Mouse (Mus musculus) layer of hippocampus, postnatal 14 days (tissue): ENCODE results near the gene Gm498. TPM values are rescaled to one million over a fixed set of nuclear protein-coding genes. Genes with fewer than 3 reads are reported as not detected.

Experiments
- DNase-seq, 2 experiments: peaks; one replicate each; pipeline ENCODE4 v3.0.0; 2021 to 2022; ENCODE audit warnings: low spot score in 2 of 2, mixed read lengths in 1 of 2
- microRNA-seq, 2 experiments: library from miRNA; unstranded; fragments of <30 nt; microRNA quantifications; one replicate each; pipeline ENCODE4 v1.2.0; 2021
- total RNA-seq, 2 experiments: library from RNA; stranded (reverse); gene quantifications; 2 replicates each; pipeline ENCODE4 v1.2.3; 2021

Gm498 gene
- total RNA-seq, 2 experiments from 2014 or later: not detected

DNA sequence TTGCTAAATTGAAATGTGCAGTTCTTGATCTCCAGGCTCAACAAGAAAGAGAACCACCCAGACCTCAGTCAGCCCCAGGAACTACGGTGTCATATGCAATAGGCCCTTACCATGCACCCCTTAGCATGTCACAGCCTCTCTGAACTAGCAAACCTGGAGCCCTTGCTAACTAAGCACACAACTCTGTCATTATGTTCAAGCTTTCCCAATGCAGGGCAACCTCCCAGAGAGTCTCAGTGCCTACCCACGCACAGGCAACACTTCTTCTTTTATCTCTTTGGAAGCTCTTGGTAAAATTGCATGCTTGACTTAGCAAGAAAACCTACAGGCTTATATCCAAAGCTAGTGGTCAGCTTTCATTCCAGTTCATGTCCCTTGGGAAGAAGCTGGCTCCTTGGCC lies 24.5 kb downstream of the Gm498 start:
- DNase-seq: no peak

GRCm38 (mm10) chr7:143892361-143892760 lies 25.7 kb downstream of the Gm498 start:
- no peak for DNase-seq

GRCm38 (mm10) chr7:143900667-143901066 lies 34.0 kb downstream of the Gm498 start:
- DNase-seq: peak; percentile 15 to 58

DNA sequence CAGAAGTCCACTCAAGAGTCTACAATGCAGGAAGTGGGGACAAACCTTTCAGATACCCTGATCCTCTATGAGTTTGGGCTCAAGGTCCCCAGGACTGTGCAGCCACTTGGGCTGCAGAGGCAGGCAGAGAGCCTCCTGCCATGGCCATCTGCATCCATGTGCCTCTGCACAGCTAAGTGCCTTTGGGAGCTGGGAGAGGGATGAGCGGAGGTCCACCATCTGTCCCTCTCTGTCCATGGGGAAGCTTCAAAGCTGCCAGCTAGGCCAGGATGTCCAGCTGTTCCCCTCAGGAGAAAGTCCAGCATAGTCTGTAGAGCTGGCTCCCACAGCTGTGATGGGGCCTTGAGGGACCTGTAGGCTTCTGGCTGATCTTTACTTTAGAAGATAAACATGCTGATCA lies 38.5 kb downstream of the Gm498 start:
- no peak for DNase-seq

GRCm38 (mm10) chr7:143905606-143906005 lies 39.0 kb downstream of the Gm498 start:
- DNase-seq: peak; percentile 21 to 38

GRCm38 (mm10) chr7:143913611-143914010 lies 47.0 kb downstream of the Gm498 start:
- DNase-seq: peak; percentile 11 to 26

- DNase-seq: no peak
Measured at GRCm38 (mm10) chr7:143919031-143919679, 52.5 kb downstream of the Gm498 start.

- no peak for DNase-seq
Measured at GRCm38 (mm10) chr7:143929899-143930298, 63.3 kb downstream of the Gm498 start.

- DNase-seq: peak; percentile 8 to 26
Measured at GRCm38 (mm10) chr7:143938647-143939046, 72.0 kb downstream of the Gm498 start.

DNA sequence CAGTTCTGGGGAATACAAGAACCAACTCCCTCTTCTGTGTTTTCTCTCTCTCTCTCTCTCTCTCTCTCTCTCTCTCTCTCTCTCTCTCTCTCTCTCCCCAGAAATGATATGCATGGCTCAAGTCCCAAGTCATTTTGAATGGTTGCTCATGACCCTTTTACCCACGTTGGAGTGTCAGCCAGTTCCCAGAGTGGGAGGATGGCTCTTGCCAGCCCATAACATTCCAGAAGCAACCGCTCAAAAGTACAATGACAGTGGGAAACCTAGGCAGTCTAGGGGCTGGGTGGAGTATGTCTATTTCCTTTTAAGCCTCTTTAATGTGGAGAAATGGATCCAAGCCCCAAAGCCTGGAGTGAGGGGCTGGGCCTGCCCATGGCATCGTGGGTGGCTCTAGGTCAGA lies 72.8 kb downstream of the Gm498 start:
- no peak for DNase-seq

GRCm38 (mm10) chr7:143942941-143943691 lies 76.5 kb downstream of the Gm498 start:
- peak; percentile 11 to 44 for DNase-seq

GRCm38 (mm10) chr7:143944421-143944980 lies 77.9 kb downstream of the Gm498 start:
- peak in 1 of 2 experiments; percentile 16 for DNase-seq

Small RNA genes within 50 kb of the gene (microRNA-seq; reads per million reads assigned to microRNA genes)
- gene Mir6404: 0 reads per million in 2 experiments

Other genes with a start within 250 kb of the Gm498 start
- gene Tnfrsf26, start 238.1 kb upstream of the Gm498 start, total RNA-seq: under 1 TPM; 0.12 to 0.23 TPM
- 1 to 10 TPM; 2.1 to 2.9 TPM for gene Tnfrsf22, start 217.2 kb upstream of the Gm498 start, total RNA-seq
- 1 to 10 TPM; 1.3 to 1.6 TPM for gene Tnfrsf23, start 181.0 kb upstream of the Gm498 start, total RNA-seq
- 10 to 100 TPM; 36.3 to 40.9 TPM for gene Osbpl5, start 109.9 kb upstream of the Gm498 start, total RNA-seq
- not detected for gene Mrgprg, start 99.8 kb upstream of the Gm498 start, total RNA-seq
- 1 to 10 TPM; 5.5 to 6.1 TPM for gene Mrgpre, start 82.3 kb upstream of the Gm498 start, total RNA-seq
- gene Nadsyn1, start 44.0 kb upstream of the Gm498 start, total RNA-seq: 1 to 10 TPM; 5.7 to 6.3 TPM
- 10 to 100 TPM; 66.2 to 69.8 TPM for gene Dhcr7, start 43.7 kb upstream of the Gm498 start, total RNA-seq
- gene Shank2, start 135.1 kb downstream of the Gm498 start, total RNA-seq: 100 to 1,000 TPM; 133 to 146 TPM